Mouse (Mus musculus): ENCODE measurements around the gene Rps19. TPM values are rescaled to one million over a fixed set of nuclear protein-coding genes. Genes with fewer than 3 reads are reported as not detected.
A peak's percentile ranks its signal among the peaks of the same experiment; 100 is the strongest.

Rps19 gene
- 4,140 and 4,169 TPM in 2 replicates for total RNA-seq (2012; rRNA removed)
- total RNA-seq (2014; rRNA removed), result 2,094 and 2,149 TPM in 2 replicates
- polyA plus RNA-seq (2012; ENCODE audit: insufficient read length, low read depth), result 1,720 and 1,739 TPM in 2 replicates

DNA sequence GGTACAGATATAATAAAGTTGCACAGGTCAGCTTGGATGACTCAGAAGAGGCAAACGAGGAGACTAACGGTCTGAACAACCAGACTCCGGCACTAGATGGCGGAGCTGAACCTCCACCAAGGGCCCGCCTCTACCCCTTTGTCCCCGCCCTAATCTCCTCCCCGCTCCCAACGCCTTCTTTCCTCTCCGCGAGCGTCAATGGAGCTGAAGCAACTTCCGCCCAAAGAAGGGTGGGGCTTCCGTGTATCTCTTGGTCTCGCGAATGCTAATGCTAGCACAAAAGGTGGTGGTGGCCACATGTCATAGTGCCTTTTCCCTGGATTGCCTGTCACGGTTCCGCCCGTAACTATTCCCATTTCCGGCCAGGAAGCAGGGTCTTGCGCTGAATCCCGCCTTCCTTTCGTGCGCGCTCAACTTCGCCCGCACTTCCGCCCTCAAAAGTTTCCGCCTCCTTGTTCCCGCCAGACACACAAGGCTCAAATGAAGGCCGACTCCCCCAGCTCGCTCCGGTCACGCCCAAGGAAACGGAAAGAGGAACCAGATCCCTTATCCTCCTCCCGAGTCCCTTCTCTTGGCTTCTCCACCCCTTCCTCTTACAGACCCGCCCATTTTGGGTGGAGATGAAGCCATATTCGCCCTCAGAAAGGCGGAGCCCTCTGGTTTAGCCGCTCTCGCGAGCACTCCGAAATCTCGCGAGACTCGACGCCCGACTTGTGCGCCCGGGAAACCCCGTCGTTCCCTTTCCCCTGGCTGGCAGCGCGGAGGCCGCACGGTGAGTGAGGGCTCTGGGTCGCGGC, at the start of gene Rps19:
TSS of gene Rps19 (plus strand) at position 476 of the 797 bp plus-strand sequence.
- peak within 1 kb of the TSS; percentile 100 for H3K9ac ChIP-seq (ENCODE audit: insufficient read depth, low read depth)
- peaks cover 0 to 20% of the 10 kb centered on the region in 2 experiments; a peak in 2 of 4 replicates for H3K4me1 ChIP-seq (ENCODE audit: control insufficient read depth in 1 of 2, insufficient read depth in 2 of 2)
- H3K4me3 ChIP-seq (replicated peaks in 1 of 3; ENCODE audit: low read depth in 2 of 3, low read length in 2 of 3, poor library complexity in 1 of 3), result peak within 1 kb of the TSS; percentile 99 to 100 (median 100)
- in situ Hi-C loops (cut with MboI; ENCODE audit: low pct_ligation_motif_present, low pct_unique_long_range_greater_than_20kb, low sequenced_read_pairs) (loop anchor here (5.0 kb wide), 1 partner anchor 37 kb away; no protein-coding TSS in a partner anchor), dilution Hi-C loops (cut with MboI; ENCODE audit: extremely low pct_ligation_motif_present, extremely low pct_unique_long_range_greater_than_20kb, low sequenced_read_pairs) (no loop called here)
- H3K27ac ChIP-seq (ENCODE audit: insufficient read depth, low read depth), result peak within 1 kb of the TSS; percentile 96
- peak within 1 kb of the TSS; percentile 94; the same call in 1 of the 2 replicates for H3K4me2 ChIP-seq (ENCODE audit: insufficient read depth, low read depth, poor library complexity, severe bottlenecking)
- peaks cover 36 to 43% of the 10 kb centered on the region in 2 experiments for H3K36me3 ChIP-seq (replicated peaks in 1 of 2; ENCODE audit: control insufficient read depth in 1 of 2, insufficient read depth in 1 of 2, low read length in 1 of 2)
- H3K79me2 ChIP-seq (replicated peaks; ENCODE audit: control insufficient read depth, extremely low read depth, insufficient read depth, poor library complexity, severe bottlenecking), result peaks cover 42% of the 10 kb centered on the region
- no peaks in the 10 kb centered on the region for H3K9me3 ChIP-seq (replicated peaks; ENCODE audit: low read length)
- peak; percentile 100 for DNase-seq (ENCODE audit: extremely low read depth)
- H3K27me3 ChIP-seq (replicated peaks), result no peaks in the 10 kb centered on the region
- TF ChIP-seq POLR2A (IDR thresholded peaks at IDR 0.05; ENCODE audit: low read depth, low read length), result peak; percentile 95
- no peak for TF ChIP-seq USF1 (IDR thresholded peaks at IDR 0.05; ENCODE audit: low read depth, low read length)
- peak; percentile 68; the same call in 1 of the 2 replicates for TF ChIP-seq MYC (IDR thresholded peaks at IDR 0.05; ENCODE audit: low read depth, low read length)
- peak; percentile 51; the same call in 1 of the 2 replicates for TF ChIP-seq MEF2A (IDR thresholded peaks at IDR 0.05; ENCODE audit: borderline replicate concordance, low read depth, low read length)
- TF ChIP-seq POLR2AphosphoS2 (IDR thresholded peaks at IDR 0.05; ENCODE audit: low read depth, low read length), result peak; percentile 92
- TF ChIP-seq E2F4 (IDR thresholded peaks at IDR 0.05; ENCODE audit: insufficient replicate concordance, low read depth, low read length), result peak; percentile 83; the same call in 1 of the 2 replicates
- no peak for TF ChIP-seq SIN3A (IDR thresholded peaks at IDR 0.05; ENCODE audit: low read length)
- peak; percentile 94 for TF ChIP-seq ELF1 (IDR thresholded peaks at IDR 0.05; ENCODE audit: low read depth, low read length)
- TF ChIP-seq TCF12 (IDR thresholded peaks at IDR 0.05; ENCODE audit: low read depth, low read length), result peak; percentile 97
- no peak for TF ChIP-seq ZNF384 (IDR thresholded peaks at IDR 0.05; ENCODE audit: low read depth, low read length)
- TF ChIP-seq ZKSCAN1 (IDR thresholded peaks at IDR 0.05; ENCODE audit: borderline replicate concordance, low read depth, low read length), result no peak
- TF ChIP-seq BHLHE40 (IDR thresholded peaks at IDR 0.05; ENCODE audit: low read depth, low read length), result 0 out of 2 replicates have a peak, but pooled peaks have one; percentile 12
- TF ChIP-seq JUN (IDR thresholded peaks at IDR 0.05; ENCODE audit: insufficient read depth, low read depth, low read length), result no peak
- peak; percentile 80 for TF ChIP-seq HCFC1 (IDR thresholded peaks at IDR 0.05; ENCODE audit: low read depth, low read length)
- peak; percentile 62 for TF ChIP-seq SMC3 (IDR thresholded peaks at IDR 0.05; ENCODE audit: low read depth, low read length)
- TF ChIP-seq TBP (conservative IDR thresholded peaks at IDR 0.05; ENCODE audit: low read depth, low read length), result peak; percentile 92
- TF ChIP-seq EP300 (IDR thresholded peaks at IDR 0.05; ENCODE audit: low read length), result no peak
- no peak for TF ChIP-seq MXI1 (IDR thresholded peaks at IDR 0.05; ENCODE audit: low read depth, low read length)
- no peak for TF ChIP-seq ETS1 (conservative IDR thresholded peaks at IDR 0.05; ENCODE audit: low read depth, low read length)
- no peak for TF ChIP-seq MAX (IDR thresholded peaks at IDR 0.05; ENCODE audit: low read length)
- peak; percentile 33 for TF ChIP-seq RAD21 (IDR thresholded peaks at IDR 0.05; ENCODE audit: low read depth, low read length)
- peak; percentile 81 for TF ChIP-seq UBTF (IDR thresholded peaks at IDR 0.05; ENCODE audit: low read depth, low read length)
- no peak for TF ChIP-seq MAFK (IDR thresholded peaks at IDR 0.05; ENCODE audit: insufficient replicate concordance, low read length)
- TF ChIP-seq ZMIZ1 (IDR thresholded peaks at IDR 0.05; ENCODE audit: low read depth, low read length), result 0 out of 2 replicates have a peak, but pooled peaks have one; percentile 65
- no peak for TF ChIP-seq MAZ (IDR thresholded peaks at IDR 0.05; ENCODE audit: low read depth, low read length)
- TF ChIP-seq RCOR1 (conservative IDR thresholded peaks at IDR 0.05; ENCODE audit: low read depth, low read length), result no peak
- TF ChIP-seq JUND (conservative IDR thresholded peaks at IDR 0.05; ENCODE audit: low read depth, low read length), result no peak
- TF ChIP-seq ZC3H11A (IDR thresholded peaks at IDR 0.05; ENCODE audit: low read depth, low read length), result no peak
- 0 out of 2 replicates have a peak, but pooled peaks have one; percentile 42 for TF ChIP-seq NRF1 (IDR thresholded peaks at IDR 0.05; ENCODE audit: low read depth, low read length)
- TF ChIP-seq NELFE (IDR thresholded peaks at IDR 0.05; ENCODE audit: low read depth, low read length), result peak; percentile 94
- TF ChIP-seq CTCF (conservative IDR thresholded peaks at IDR 0.05 in 1 of 2, IDR thresholded peaks at IDR 0.05 in 1 of 2; ENCODE audit: low read depth in 2 of 2, low read length in 2 of 2), result peak in 1 of 2 experiments; percentile 72; a peak in 2 of 4 replicates
- TF ChIP-seq CHD1 (IDR thresholded peaks at IDR 0.05; ENCODE audit: low read depth, low read length), result no peak
- no peak; the same call in 1 of the 2 replicates for TF ChIP-seq GABPA (IDR thresholded peaks at IDR 0.05; ENCODE audit: insufficient replicate concordance, low read depth, low read length)
- peak; percentile 62; the same call in 1 of the 2 replicates for TF ChIP-seq KAT2A (IDR thresholded peaks at IDR 0.05; ENCODE audit: insufficient replicate concordance, low read length)
- no peak; the same call in 1 of the 2 replicates for TF ChIP-seq IRF4 (IDR thresholded peaks at IDR 0.05; ENCODE audit: low read depth, low read length)
- peak; percentile 100 for TF ChIP-seq CHD2 (IDR thresholded peaks at IDR 0.05; ENCODE audit: low read length)
- no peak for TF ChIP-seq PAX5 (IDR thresholded peaks at IDR 0.05; ENCODE audit: low read length)
